ENCODE assay signal across 8 mouse cellular contexts in genomic region chr16:24886346-24886745, GRCm38 (mm10).
DNase-seq lines count a peak whose midpoint lies in the region.

No protein-coding gene starts in this region.

- DNase-seq in embryo, embryonic 10 days (ENCODE audit: low spot score) = peak; percentile 37
- DNase-seq in embryo, embryonic 9.5 days (ENCODE audit: extremely low spot score) = no peak
- peak; percentile 15 for DNase-seq in ovary, postnatal 36 days (ENCODE audit: low spot score)
- no peak for DNase-seq in ovary, postnatal 14 days (ENCODE audit: low spot score)
- DNase-seq in kidney, adult 18-20 months = peak; percentile 53
- peak; percentile 40 for DNase-seq in thymus, postnatal 14 days
- DNase-seq in urinary bladder, postnatal 14 days (ENCODE audit: low spot score) = no peak
- no peak for DNase-seq in right cerebral cortex, postnatal 36 days (ENCODE audit: low spot score in 2 of 2)

Comparison
In these comparisons a context has a peak if more than half of its experiments do, and no peak if none do; other contexts are left out.
1. DNase-seq: peak in embryo, embryonic 10 days (single experiment), ovary, postnatal 36 days (single experiment), kidney, adult 18-20 months (single experiment) and thymus, postnatal 14 days (single experiment); none in embryo, embryonic 9.5 days (single experiment), ovary, postnatal 14 days (single experiment), urinary bladder, postnatal 14 days (single experiment) and right cerebral cortex, postnatal 36 days (0 of 2).